Mouse (Mus musculus) liver, embryonic 14.5 days (tissue): ENCODE measurements around the gene Vkorc1. TPM values are rescaled to one million over a fixed set of nuclear protein-coding genes. Genes with fewer than 3 reads are reported as not detected.
A peak's percentile ranks its signal among the peaks of the same experiment; 100 is the strongest.

Experiments
- ATAC-seq: fragments of 200-750 bp; cut with Nextera tagmentation; 2 replicates; pipeline ENCODE4 v1.8.0; 2017; ENCODE audit warnings: moderate number of reproducible peaks, mild to moderate bottlenecking, moderate library complexity; ENCODE audit not compliant: insufficient read depth
- DNase-seq, 3 experiments: peaks; one replicate each; pipeline ENCODE4 v3.0.0-alpha.2; 2012 to 2013; ENCODE audit warnings: low read depth in 3 of 3, low spot score in 3 of 3
- H3K27ac ChIP-seq: fragments of 300-500 bp; sonication (generic); 2 replicates; pipeline ENCODE4 v1.5.1; 2014; ENCODE audit warnings: moderate library complexity, mild to moderate bottlenecking, control low read depth, inconsistent platforms
- H3K27me3 ChIP-seq: fragments of 300-500 bp; sonication (generic); 2 replicates; pipeline ENCODE4 v1.6.1; 2014; ENCODE audit warnings: mild to moderate bottlenecking, low read length, moderate library complexity; ENCODE audit not compliant: control insufficient read depth, insufficient read depth
- H3K36me3 ChIP-seq: fragments of 300-500 bp; sonication (generic); replicated peaks from 2 replicates; pipeline ENCODE4 v1.6.1; 2014; ENCODE audit warnings: low read depth; ENCODE audit not compliant: control insufficient read depth, insufficient read depth
- H3K4me1 ChIP-seq, 2 experiments: fragments of 200-500 bp in 1 of 2; fragments of 300-500 bp in 1 of 2; sonication (generic) in 1 of 2; replicated peaks; 2 replicates each; pipeline ENCODE4 v1.6.1; 2012 to 2014; ENCODE audit warnings: antibody characterized with exemption in 1 of 2, inconsistent platforms in 1 of 2, low read length in 1 of 2; ENCODE audit not compliant: control insufficient read depth in 2 of 2, insufficient read depth in 2 of 2
- H3K4me2 ChIP-seq: fragments of 300-500 bp; sonication (generic); 2 replicates; pipeline ENCODE4 v1.6.1; 2014; ENCODE audit warnings: low read depth, mild to moderate bottlenecking, control low read depth, moderate library complexity
- H3K4me3 ChIP-seq, 2 experiments: fragments of 200-500 bp in 1 of 2; fragments of 300-500 bp in 1 of 2; sonication (generic) in 1 of 2; 2 replicates each; pipeline ENCODE4 v1.5.1; 2012 to 2014; ENCODE audit warnings: low read depth in 2 of 2, low read length in 2 of 2, mild to moderate bottlenecking in 2 of 2, control low read depth in 1 of 2, inconsistent platforms in 1 of 2, moderate library complexity in 1 of 2; ENCODE audit not compliant: insufficient read depth in 1 of 2
- H3K9ac ChIP-seq: fragments of 300-500 bp; sonication (generic); replicated peaks from 2 replicates; pipeline ENCODE4 v1.6.1; 2014; ENCODE audit warnings: mild to moderate bottlenecking, control low read depth, moderate library complexity
- H3K9me3 ChIP-seq: fragments of 300-500 bp; sonication (generic); 2 replicates; pipeline ENCODE4 v1.6.1; 2016; ENCODE audit warnings: low read length, mixed read lengths; ENCODE audit not compliant: control insufficient read depth
- CTCF ChIP-seq: IDR thresholded peaks from 2 replicates; pipeline ENCODE4 v1.5.1; 2016; ENCODE audit warnings: antibody characterized with exemption, low read depth, control low read depth
- EP300 ChIP-seq: IDR thresholded peaks from 2 replicates; pipeline ENCODE4 v1.6.1; 2016; ENCODE audit warnings: antibody characterized with exemption, low read depth
- WGBS: fragments of 180-500 bp; shearing (Covaris S2); extraction: QIAGEN DNeasy Blood & Tissue Kit; methylation state at CpG from one replicate; pipeline ENCODE4 v1.1.7; 2014; ENCODE audit not compliant: insufficient replicate concordance; 5-methylcytosine and 5-hydroxymethylcytosine counted together
- polyA plus RNA-seq, 2 experiments: library from polyadenylated mRNA; depleted of rRNA in 1 of 2; stranded (reverse) in 1 of 2; unstranded in 1 of 2; fragments of >200 nt; fragmentation: Nextera tagmentation in 1 of 2; extraction: Ambion mirVana in 1 of 2; gene quantifications; 2 replicates each; pipeline versions ENCODE4 v1.2.1 to v1.2.3; 2012 to 2014

The Vkorc1 gene
- polyA plus RNA-seq, 2 experiments: 74.0 to 107 TPM

- H3K4me2 ChIP-seq: peak overlapping the region; percentile 98
- ATAC-seq: peak; percentile 76
- TF ChIP-seq CTCF: no peak
- 0 out of 2 replicates have a peak, but pooled peaks have one; percentile 7 for TF ChIP-seq EP300
These were observed 19.8 kb downstream of the Vkorc1 start for GRCm38 (mm10) chr7:127875627-127876001.

DNA sequence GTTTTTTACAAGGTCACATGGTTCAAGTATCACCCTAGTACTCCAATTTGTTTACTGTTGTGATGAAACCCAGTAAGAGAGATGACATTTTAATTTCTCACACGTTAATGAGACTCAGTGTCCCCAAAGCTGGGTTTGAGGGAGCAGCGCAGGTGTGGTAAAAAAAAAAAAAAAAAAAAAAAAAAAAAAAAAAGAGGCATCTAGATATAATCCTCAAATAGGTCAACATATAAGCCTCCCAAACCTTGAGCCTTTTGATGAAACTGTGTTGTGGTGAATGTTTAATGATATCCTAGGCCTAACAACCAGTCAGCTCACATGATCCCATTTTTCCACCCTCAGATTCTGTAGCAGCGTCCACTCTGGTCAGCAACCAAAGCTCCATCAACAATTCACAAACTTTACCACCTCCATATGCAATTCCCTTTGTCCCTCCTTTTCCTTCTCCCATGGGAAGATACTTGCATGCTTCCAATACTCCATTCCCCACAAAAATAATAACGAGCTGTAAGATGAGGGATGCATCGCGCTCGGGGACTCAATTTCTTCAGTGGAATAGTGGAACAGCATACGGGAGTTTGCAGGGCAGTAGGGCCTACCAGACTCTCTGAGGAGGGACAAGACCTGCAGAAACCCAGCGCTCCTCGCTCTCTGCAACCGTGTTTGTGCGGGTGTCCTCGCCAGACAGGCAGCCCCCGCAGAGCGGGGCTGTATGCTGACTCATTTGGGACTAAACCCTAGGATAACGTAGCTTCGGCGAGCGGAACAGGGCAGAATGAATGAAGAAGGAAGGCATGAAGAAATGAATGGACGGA lies 20.4 kb downstream of the Vkorc1 start:
- Histone ChIP-seq H3K9ac (peak overlapping the region; percentile 88), H3K4me3 (peak overlapping the region; percentile 87 to 90), H3K36me3 (peaks cover 18% of the 10 kb centered on the region), H3K27ac (peak overlapping the region; percentile 83), H3K4me1 (peaks cover 16 to 18% of the 10 kb centered on the region in 2 experiments), H3K4me2 (peak overlapping the region; percentile 98), H3K9me3 (peaks cover 13% of the 10 kb centered on the region), H3K27me3 (peaks cover 2% of the 10 kb centered on the region; the same call in 1 of the 2 replicates)
- TF ChIP-seq EP300 (no peak), CTCF (no peak)
- ATAC-seq (peak; percentile 26), DNase-seq (no peak)
- WGBS: 5% methylated on average over 20 of the region's 20 CpGs

More at GRCm38 (mm10) chr7:127875627-127876001, 19.8 kb downstream of the Vkorc1 start:
- peak; percentile 70 to 74 (median 73) for DNase-seq
- Histone ChIP-seq H3K27ac (peak overlapping the region; percentile 83), H3K36me3 (peaks cover 24% of the 10 kb centered on the region), H3K9ac (peak overlapping the region; percentile 88), H3K4me3 (peak overlapping the region; percentile 87 to 90), H3K4me1 (peaks cover 13 to 18% of the 10 kb centered on the region in 2 experiments), H3K9me3 (peaks cover 18% of the 10 kb centered on the region), H3K27me3 (peaks cover 2% of the 10 kb centered on the region; the same call in 1 of the 2 replicates)
- WGBS: under 1% methylated on average over 43 of the region's 43 CpGs

DNA sequence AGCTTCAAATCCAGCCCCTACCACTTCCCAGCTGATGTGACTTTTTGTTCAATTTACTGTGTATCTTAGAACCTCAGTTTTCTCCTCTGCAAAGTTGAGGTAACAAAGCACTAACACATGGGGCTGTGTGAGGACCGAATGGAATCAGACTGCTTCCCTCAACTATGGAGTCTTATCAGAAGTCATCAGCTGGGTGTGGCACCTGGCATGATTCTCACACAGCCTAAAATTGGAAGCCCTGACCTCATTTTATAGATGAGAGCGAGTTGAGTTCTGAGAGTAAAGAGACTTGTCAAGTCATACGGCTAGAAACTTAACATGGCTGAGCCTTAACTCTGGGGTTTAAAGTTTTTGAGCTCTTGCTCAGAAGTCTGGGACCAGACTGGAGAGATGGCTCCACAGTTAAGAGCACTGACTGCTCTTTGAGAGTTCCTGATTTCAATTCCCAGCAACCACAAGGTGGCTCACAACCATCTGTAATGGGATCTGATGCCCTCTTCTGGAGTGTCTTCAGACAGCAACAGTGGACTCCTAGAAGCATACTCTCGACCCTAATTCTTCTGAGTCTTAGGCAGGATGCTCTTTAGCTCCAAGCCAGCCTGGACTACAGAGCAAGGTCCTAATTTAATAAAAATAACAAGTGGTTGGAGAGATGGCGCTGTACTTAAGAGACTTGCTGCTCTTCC lies 25.1 kb downstream of the Vkorc1 start:
- H3K4me1 ChIP-seq: peaks cover 13 to 15% of the 10 kb centered on the region in 2 experiments
- no peak overlapping the region for H3K4me3 ChIP-seq
- no peak for ATAC-seq
- no peaks in the 10 kb centered on the region for H3K9me3 ChIP-seq
- H3K27me3 ChIP-seq: peaks cover 1% of the 10 kb centered on the region; the same call in 1 of the 2 replicates
- peaks cover 10% of the 10 kb centered on the region for H3K36me3 ChIP-seq
- no peak overlapping the region for H3K27ac ChIP-seq
- 53% methylated on average over 5 of the region's 5 CpGs for WGBS
- peak; percentile 53 for TF ChIP-seq CTCF
- no peak for TF ChIP-seq EP300
- no peak overlapping the region for H3K9ac ChIP-seq
- DNase-seq: no peak
- H3K4me2 ChIP-seq: no peak overlapping the region

DNA sequence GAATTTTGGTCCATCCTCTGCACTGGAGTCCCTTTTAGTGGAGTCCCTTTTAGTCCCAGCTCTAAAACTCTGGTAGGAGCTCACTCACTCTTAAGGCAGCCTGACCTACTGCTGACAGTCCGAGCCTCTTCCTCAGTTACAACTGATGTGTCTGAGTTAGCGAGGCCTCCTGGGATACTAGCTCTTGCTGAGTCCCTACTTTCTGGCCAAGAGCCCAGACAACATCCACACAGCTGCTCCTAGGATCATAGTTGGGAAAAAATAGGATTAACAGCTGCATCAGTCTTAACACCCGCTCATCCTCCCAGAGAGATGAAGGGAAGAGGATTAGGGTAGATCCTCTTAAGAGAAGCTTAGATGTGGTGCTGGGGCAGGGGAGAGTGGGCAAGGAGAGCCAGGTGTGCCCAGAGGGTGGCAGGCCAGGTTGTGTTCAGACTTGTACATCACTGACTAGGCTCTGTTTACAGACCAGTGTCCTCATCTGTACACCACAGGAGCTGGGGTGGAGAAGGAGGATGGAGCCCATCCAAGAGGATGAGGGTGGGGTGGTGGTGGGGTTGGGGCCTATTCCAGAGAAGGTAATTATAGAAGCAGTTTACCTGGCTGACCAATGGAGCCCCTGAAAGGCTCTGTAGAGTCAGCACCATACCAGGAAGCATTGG lies 26.1 kb downstream of the Vkorc1 start:
- no peak overlapping the region for H3K9ac ChIP-seq
- WGBS: 79% methylated on average over 3 of the region's 3 CpGs
- no peaks in the 10 kb centered on the region for H3K9me3 ChIP-seq
- no peak overlapping the region for H3K27ac ChIP-seq
- ATAC-seq: no peak
- no peak overlapping the region for H3K4me3 ChIP-seq
- no peak for DNase-seq
- no peaks in the 10 kb centered on the region for H3K27me3 ChIP-seq
- no peak overlapping the region for H3K4me2 ChIP-seq
- H3K4me1 ChIP-seq: peaks cover 8 to 10% of the 10 kb centered on the region in 2 experiments
- TF ChIP-seq EP300 (no peak), CTCF (no peak)
- H3K36me3 ChIP-seq: peaks cover 10% of the 10 kb centered on the region
